Mouse (Mus musculus) small intestine, adult 2 months (tissue): ENCODE measurements around the gene Gba. TPM values are rescaled to one million over a fixed set of nuclear protein-coding genes. Genes with fewer than 3 reads are reported as not detected.

ENCODE experiments used
- H3K27ac ChIP-seq: fragments of 200-500 bp; 2 replicates; pipeline ENCODE4 v1.5.1; 2012; ENCODE audit warnings: low read depth, low read length, control low read depth, inconsistent platforms; ENCODE audit not compliant: insufficient read depth
- H3K27me3 ChIP-seq: fragments of 200-500 bp; 2 replicates; pipeline ENCODE4 v1.6.1; 2012; ENCODE audit warnings: mild to moderate bottlenecking, moderate library complexity, low read length, inconsistent platforms; ENCODE audit not compliant: control insufficient read depth, insufficient read depth
- H3K36me3 ChIP-seq: fragments of 200-500 bp; 2 replicates; pipeline ENCODE4 v1.6.1; 2012; ENCODE audit warnings: mild to moderate bottlenecking, low read length, control low read depth, inconsistent platforms; ENCODE audit not compliant: control insufficient read depth, insufficient read depth
- H3K4me1 ChIP-seq: fragments of 200-500 bp; 2 replicates; pipeline ENCODE4 v1.6.1; 2012; ENCODE audit warnings: low read length, inconsistent platforms, mixed read lengths; ENCODE audit not compliant: control insufficient read depth, insufficient read depth, insufficient read length
- H3K4me3 ChIP-seq: fragments of 200-500 bp; 2 replicates; pipeline ENCODE4 v1.5.1; 2012; ENCODE audit warnings: low read depth, mild to moderate bottlenecking, control low read depth, inconsistent platforms, low read length, moderate library complexity
- CTCF ChIP-seq: fragments of 200-500 bp; IDR thresholded peaks from 2 replicates; pipeline ENCODE4 v1.5.1; 2012; ENCODE audit warnings: low read depth, mild to moderate bottlenecking, control low read depth, inconsistent platforms, low read length, moderate library complexity, mixed read lengths; ENCODE audit not compliant: insufficient replicate concordance, insufficient read length; ENCODE audit errors: extremely low read depth
- POLR2A ChIP-seq: fragments of 200-500 bp; IDR thresholded peaks from 2 replicates; pipeline ENCODE4 v1.6.1; 2012; ENCODE audit warnings: low read depth, mild to moderate bottlenecking, control low read depth, inconsistent platforms, low read length, moderate library complexity
- WGBS: fragments of 180-500 bp; shearing (Covaris S2); methylation state at CpG from one replicate; pipeline ENCODE4 v1.1.7; 2018; 5-methylcytosine and 5-hydroxymethylcytosine counted together
- polyA plus RNA-seq: library from polyadenylated mRNA; depleted of rRNA; stranded (reverse); fragments of >200 nt; gene quantifications from 2 replicates; pipeline ENCODE4 v1.2.3, GENCODE M21; 2012

Gene Gba
- polyA plus RNA-seq, 1 experiment = 70.6 TPM

DNA sequence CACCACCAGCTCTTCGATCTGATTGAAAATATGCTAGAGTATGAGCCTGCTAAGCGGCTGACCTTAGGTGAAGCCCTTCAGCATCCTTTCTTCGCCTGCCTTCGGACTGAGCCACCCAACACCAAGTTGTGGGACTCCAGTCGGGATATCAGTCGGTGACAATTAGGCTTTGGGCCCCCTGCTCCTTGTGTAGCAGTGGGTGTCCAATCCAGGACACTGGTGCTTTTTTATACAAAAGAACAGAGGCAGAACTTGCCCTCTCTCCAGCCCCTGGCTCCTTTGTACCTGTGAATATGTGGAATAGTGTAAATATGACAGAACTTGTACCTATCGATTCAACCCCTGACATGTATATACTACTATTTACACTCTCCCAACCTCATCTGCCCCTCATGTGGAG is 26.3 kb upstream of the Gba start:
- Histone ChIP-seq H3K36me3 (peaks cover 62% of the 10 kb centered on the region), H3K27ac (no peak overlapping the region), H3K27me3 (no peaks in the 10 kb centered on the region), H3K4me3 (no peak overlapping the region), H3K4me1 (peaks cover 5% of the 10 kb centered on the region; the same call in 1 of the 2 replicates)
- no peak for TF ChIP-seq CTCF
- TF ChIP-seq POLR2A = no peak
- WGBS = 85% methylated on average over 7 of the region's 7 CpGs

GRCm38 (mm10) chr3:89177242-89178106 is 25.3 kb upstream of the Gba start, which contains the start of gene Scamp3:
Gene Scamp3 (plus strand): TSS chr3:89177473.
- WGBS = under 1% methylated on average over 43 of the region's 43 CpGs
- Histone ChIP-seq H3K27ac (peak within 1 kb of the TSS; percentile 42), H3K27me3 (no peaks in the 10 kb centered on the region), H3K36me3 (peaks cover 63% of the 10 kb centered on the region), H3K4me3 (peak within 1 kb of the TSS; percentile 85), H3K4me1 (peaks cover 7% of the 10 kb centered on the region)
- no peak for TF ChIP-seq CTCF
- peak; percentile 62; the same call in 1 of the 2 replicates for TF ChIP-seq POLR2A

- Histone ChIP-seq H3K36me3 (peaks cover 60% of the 10 kb centered on the region), H3K27ac (peak overlapping the region; percentile 42), H3K4me1 (peaks cover 8% of the 10 kb centered on the region), H3K4me3 (peak overlapping the region; percentile 85), H3K27me3 (no peaks in the 10 kb centered on the region)
- no peak for TF ChIP-seq CTCF
- no peak for TF ChIP-seq POLR2A
- 2% methylated on average over 6 of the region's 6 CpGs for WGBS
Observed at GRCm38 (mm10) chr3:89178107-89178385, 24.7 kb upstream of the Gba start.

GRCm38 (mm10) chr3:89179056-89179455 is 23.7 kb upstream of the Gba start:
- no peak for TF ChIP-seq POLR2A
- no peak for TF ChIP-seq CTCF
- Histone ChIP-seq H3K27ac (no peak overlapping the region), H3K4me3 (no peak overlapping the region), H3K4me1 (peaks cover 11% of the 10 kb centered on the region), H3K36me3 (peaks cover 50% of the 10 kb centered on the region), H3K27me3 (no peaks in the 10 kb centered on the region)
- WGBS = 93% methylated on average over 11 of the region's 11 CpGs

DNA sequence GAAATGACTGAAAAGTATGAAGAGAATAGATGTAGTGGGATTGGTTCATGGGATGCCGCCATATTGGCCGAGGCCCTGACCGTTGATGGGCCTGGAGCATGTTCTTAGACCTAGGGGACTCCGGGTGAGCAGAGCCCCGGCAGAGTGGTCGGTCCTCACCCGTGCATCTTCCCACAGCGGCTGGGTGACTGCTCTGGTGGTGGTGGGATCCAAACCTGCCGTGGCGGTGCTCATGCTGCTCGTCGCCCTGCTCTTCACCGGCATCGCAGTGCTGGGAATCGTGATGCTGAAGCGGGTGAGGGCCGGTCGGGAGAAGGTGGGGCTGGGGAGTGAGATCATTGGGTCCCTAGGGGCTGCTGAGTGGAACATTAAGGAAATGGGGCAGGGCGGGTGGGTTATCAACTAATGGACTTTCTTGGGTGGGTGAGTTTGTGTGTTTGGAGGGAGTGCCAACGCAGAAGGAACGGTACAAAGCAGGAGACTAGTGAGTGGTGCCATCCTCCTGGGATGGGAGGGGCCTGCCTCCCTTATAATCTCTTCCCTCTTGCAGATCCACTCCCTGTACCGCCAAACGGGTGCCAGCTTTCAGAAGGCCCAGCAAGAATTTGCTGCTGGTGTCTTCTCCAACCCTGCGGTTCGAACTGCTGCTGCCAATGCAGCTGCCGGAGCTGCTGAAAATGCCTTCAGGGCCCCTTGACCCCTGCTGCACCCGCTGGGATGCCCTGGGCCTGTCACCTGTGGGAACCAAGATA is 20.8 kb upstream of the Gba start:
- Histone ChIP-seq H3K4me1 (peaks cover 11% of the 10 kb centered on the region), H3K27ac (no peak overlapping the region), H3K4me3 (no peak overlapping the region), H3K36me3 (peaks cover 27% of the 10 kb centered on the region), H3K27me3 (no peaks in the 10 kb centered on the region)
- TF ChIP-seq POLR2A = no peak
- TF ChIP-seq CTCF = no peak
- 94% methylated on average over 27 of the region's 27 CpGs for WGBS

- Histone ChIP-seq H3K4me1 (peaks cover 11% of the 10 kb centered on the region), H3K27ac (no peak overlapping the region), H3K27me3 (no peaks in the 10 kb centered on the region), H3K4me3 (peak overlapping the region; percentile 69), H3K36me3 (peaks cover 27% of the 10 kb centered on the region)
- no peak for TF ChIP-seq POLR2A
- no peak for TF ChIP-seq CTCF
- WGBS = 40% methylated on average over 7 of the region's 7 CpGs
Observed at GRCm38 (mm10) chr3:89182531-89183057, 20.1 kb upstream of the Gba start.
